Mouse (Mus musculus): Measurements from ENCODE around the gene Aqp1.

The Aqp1 gene

GRCm38 (mm10) chr6:55335989-55336514 lies at the start of gene Aqp1:
TSS of gene Aqp1 (plus strand) at chr6:55336432.
- no peak for DNase-seq (ENCODE audit: low read depth, low spot score)

DNA sequence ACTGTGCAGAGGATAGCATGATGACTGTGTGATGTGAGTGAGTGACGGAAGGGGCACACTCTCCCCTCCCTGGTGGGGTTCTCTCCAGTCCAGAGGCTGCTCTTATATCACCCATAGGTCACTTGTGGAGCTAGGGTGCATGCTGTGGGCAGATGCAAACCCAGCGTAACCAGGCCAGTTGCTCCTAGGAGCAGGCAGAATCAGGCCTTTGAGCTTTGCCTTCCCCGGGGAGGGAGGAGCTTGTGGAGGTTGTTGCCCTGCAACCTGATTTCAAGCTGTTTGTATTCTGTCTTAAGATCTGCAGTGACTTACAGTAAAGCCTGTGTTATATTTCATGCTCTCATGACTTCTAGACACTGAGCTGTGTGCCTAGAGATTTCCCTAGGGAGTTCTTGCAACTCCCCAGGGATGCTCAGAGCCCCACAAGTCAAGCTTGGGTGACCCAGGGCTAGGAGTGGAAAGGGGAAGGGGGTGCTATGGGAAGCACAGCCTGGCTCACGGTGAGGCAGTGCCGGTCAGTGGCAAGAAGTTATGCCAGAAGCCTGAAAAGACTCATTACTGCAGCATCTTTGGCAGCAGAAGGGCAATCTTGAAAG lies 48.1 kb upstream of the Aqp1 start:
- DNase-seq (ENCODE audit: low read depth, low spot score), result no peak

DNA sequence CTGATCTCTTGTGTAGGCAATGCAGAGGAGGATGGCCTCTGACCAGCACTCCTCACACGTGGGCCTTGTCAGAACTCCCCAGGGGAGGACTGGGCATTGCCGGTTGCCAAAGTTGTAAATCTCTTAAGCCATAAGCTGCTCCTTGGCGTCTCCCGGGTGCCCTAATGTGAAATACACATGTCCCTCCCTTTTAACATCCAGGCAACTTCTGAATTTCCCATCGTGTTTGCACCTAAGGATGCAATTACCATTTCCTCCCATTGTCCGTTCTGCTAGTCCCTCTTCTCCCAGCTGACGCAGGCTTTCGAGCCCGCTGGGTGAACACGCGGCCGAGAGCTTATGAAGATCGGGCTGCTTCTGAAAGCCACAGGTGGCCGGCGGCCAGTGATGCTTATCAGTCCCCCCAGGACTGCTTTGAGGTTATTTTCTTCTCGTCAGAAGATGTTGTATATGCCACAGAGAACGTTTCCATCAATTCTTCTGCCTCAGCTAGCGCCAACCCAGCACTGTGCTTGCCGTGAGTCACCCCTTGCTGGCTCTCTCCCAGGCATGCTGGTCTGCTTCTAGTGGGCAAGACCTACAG lies 41.6 kb upstream of the Aqp1 start:
- DNase-seq (ENCODE audit: low read depth, low spot score), result no peak

DNA sequence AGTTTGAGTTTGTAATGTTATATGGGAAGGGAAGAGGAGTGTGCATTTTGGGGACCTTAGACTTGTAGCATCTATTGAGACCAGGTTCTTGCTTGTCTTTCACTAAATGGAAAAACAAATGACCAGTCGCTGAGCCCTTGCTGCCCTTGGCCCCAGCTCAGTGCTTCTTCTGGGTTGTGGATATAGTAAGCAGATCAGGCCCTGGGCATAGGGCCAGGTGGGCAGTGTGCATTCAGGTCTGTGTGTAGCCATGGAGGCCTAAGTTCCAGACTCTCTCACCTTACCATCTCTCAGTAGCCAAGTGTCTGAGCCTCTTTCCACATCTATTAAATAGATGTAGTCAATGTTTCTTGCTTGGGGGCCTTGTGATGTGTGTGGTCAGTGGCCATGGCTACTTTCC lies 40.9 kb upstream of the Aqp1 start:
- no peak for DNase-seq (ENCODE audit: low read depth, low spot score)

- DNase-seq (ENCODE audit: low read depth, low spot score), result no peak
Measured at GRCm38 (mm10) chr6:55299482-55299881, 36.8 kb upstream of the Aqp1 start.

GRCm38 (mm10) chr6:55299917-55300316 lies 36.3 kb upstream of the Aqp1 start:
- no peak for DNase-seq (ENCODE audit: low read depth, low spot score)

- no peak for DNase-seq (ENCODE audit: low read depth, low spot score)
Measured at GRCm38 (mm10) chr6:55300704-55301103, 35.5 kb upstream of the Aqp1 start.

DNA sequence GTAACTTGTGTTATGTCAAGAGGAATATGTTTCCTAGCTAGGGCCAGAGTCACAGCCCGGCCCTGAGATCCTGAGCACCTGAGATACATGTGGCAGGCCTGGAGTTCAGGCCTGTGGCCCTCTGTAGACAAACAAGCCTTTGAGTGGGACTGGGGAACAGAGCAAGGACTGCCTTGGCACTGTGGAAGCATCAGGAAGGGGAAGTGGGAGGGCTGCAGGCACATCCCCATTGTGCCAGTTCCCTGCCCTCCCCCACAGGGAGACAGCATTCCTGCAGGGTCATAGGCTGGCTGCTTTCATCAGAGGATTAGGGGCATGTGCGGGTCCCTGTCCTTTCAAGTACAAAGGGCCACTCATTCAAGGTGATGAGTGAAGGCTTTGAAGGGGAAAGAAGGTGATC lies 26.1 kb upstream of the Aqp1 start:
- no peak for DNase-seq (ENCODE audit: low read depth, low spot score)

DNA sequence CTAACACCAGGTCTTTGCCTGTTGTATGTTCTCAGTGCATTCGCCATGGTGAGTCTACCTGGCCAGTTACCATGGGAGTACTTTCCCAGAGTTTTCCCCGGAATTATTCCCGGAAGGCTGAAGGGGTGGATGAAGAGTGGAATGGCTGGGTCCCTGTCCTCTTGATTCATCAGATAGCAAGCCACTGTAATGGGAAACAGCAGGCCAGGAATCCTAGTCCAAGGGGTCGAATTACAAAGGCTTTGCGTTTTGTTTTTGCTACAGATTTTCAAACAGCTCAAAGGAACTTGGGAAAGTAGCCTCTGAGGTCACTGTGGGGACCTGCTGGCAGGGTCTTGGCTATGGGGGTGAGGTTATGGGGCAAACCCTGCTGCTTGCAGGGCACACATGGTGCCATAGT lies 24.3 kb upstream of the Aqp1 start:
- DNase-seq (ENCODE audit: low read depth, low spot score), result no peak

DNA sequence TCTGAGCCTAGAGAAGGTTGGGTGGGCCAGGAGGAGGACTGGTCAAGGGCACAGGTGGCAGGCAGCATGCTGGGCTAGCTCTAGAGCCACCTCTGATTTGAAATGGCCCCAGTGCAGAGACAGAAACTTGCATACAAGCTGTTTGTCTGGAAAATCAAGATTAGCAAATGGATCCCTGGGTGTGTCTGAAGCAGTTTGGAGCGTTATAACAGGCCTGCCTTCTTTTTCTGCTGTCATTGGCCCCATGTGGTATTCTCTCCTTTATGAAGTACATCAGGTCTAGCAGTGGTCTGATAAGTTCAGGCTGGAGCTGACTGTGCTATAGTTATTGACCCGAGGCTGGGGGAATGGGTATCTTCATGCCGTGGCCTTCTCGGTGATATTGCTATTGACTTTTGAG lies 22.3 kb upstream of the Aqp1 start:
- DNase-seq (ENCODE audit: low read depth, low spot score), result no peak

DNA sequence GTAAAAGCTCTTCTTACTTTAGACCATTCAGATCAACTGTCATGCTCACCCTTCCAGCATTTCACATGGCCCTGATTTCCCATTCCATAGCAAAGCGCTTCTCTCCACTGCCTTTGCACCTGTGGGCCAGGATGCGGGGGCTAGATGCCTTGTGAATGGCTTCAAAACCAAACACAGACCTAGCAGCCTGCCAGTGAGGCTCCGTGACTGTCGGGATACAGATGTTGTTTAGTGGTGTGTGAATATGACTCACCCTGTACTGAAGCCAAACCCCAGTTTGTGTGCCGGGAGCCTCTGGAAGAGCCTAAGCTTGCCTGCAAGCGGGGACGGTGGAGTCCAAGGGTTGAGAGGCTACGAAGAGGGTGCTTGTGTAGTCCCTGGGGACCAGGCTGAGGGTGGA lies 21.6 kb upstream of the Aqp1 start:
- DNase-seq (ENCODE audit: low read depth, low spot score), result no peak

- no peak for DNase-seq (ENCODE audit: low read depth, low spot score)
Measured at GRCm38 (mm10) chr6:55318597-55318996, 17.6 kb upstream of the Aqp1 start.

GRCm38 (mm10) chr6:55319585-55320551 lies 16.4 kb upstream of the Aqp1 start:
- DNase-seq (ENCODE audit: low read depth, low spot score), result no peak

DNA sequence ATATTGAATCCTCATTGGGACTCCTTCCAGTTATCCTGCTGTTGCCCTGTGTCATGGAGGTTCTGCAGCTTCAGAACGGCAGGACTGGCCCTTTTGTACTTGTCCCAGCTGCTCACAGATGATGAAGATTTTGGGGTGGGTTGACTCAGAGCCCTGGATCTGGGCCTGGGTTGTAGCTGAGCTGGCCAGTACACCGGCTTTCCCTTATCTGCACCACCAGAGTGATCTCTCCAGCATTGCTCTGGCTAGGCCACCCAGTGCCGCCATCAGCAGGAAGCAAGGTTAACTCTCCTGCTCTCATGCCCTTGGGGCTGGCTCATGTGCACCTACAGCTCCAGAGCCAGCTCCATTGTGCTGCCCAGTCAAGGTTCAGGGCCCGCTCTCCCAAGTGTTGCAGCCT lies 15.3 kb upstream of the Aqp1 start:
- no peak for DNase-seq (ENCODE audit: low read depth, low spot score)

DNA sequence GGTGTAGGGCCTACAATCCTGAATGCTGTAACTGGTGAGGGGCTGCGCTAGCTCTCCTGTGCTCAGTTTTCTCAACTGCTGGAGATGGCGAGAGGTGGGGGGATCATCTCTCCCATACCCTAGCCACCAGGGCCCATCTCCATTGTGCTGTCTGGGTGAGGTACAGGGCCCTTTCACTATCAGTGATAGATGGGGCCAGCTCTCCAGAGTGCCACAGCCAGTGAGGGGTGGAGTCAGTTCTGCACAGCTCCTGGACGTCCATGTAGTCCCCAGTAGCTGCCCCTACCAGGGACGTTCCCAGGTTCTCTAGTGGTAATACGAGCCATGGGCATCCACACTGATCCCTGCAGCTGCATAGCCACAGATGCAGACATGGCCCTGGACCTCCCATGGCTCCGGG lies 14.7 kb upstream of the Aqp1 start:
- DNase-seq (ENCODE audit: low read depth, low spot score), result no peak

DNA sequence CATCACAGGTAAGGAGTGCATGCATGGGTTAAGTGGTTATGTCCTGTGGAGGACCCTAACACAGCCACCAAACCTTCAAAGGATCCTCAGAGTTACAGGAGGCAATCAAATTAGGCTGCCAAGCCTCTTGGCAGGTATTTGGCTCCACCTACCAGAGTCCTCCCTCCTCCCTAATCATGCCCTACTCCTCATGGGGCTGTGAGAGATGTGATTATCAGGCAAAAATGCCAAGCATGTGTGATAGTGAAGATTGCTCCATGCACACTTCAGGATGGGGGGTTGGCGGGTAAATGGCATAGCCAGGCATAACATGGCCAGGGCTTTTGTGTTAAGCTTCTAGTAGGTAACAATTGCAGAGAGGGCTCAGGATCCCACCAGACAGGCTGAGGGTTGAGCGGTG lies 13.3 kb upstream of the Aqp1 start:
- no peak for DNase-seq (ENCODE audit: low read depth, low spot score)

DNA sequence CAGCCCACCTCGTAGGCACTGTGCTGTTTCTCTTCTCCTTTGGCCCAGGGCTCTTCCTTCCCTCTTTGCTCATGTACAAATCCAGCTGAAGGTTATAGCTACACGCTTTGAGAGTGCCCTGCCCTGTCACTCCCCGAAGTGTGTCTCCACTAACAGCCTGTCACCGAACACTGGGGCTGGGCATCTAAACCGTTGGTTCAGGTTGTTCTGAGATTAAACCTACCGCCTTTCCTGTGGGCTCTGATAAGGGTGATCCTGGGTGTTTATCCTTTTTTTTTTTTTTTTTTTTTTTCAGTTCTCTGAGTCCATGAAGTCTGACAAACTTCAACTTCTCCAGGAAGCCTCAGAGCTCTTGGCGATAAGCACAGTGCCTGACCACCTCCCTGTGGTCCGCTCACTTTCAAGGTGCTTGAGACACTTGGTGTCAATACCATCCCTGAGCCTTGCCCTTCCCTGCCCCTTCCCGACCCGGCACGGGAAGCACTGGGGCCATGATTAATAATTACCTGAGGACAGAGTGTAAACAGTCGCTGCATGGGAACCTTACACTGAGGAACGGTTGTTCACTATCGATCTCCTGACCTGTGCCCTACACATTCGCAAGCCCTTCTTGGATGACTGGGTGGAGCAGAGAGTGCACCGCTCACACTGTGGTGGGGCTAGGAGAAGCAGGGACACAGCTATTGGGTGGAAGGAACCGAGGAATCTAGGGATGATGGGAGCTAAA lies 12.2 kb upstream of the Aqp1 start:
- DNase-seq (ENCODE audit: low read depth, low spot score), result no peak

DNA sequence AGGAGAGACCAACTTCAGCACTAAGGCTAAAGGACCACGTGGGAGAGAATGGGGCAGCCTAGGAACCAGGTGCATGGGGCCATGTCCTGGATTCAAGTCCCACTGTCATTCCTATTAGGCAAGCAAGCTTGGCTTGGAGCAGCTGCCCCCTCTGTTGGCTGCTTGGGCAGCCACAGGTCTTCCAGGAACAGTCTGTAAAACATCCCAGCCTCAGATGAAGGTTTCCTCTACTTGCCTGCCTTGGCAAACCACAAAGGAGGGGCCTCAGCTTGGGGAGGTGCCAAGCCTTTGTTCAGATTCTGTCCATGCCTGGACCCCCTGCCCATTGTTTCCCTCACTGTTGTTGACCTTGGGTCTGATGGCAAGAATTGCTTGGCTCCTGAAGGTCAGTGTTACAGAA lies 11.4 kb upstream of the Aqp1 start:
- DNase-seq (ENCODE audit: low read depth, low spot score), result no peak

DNA sequence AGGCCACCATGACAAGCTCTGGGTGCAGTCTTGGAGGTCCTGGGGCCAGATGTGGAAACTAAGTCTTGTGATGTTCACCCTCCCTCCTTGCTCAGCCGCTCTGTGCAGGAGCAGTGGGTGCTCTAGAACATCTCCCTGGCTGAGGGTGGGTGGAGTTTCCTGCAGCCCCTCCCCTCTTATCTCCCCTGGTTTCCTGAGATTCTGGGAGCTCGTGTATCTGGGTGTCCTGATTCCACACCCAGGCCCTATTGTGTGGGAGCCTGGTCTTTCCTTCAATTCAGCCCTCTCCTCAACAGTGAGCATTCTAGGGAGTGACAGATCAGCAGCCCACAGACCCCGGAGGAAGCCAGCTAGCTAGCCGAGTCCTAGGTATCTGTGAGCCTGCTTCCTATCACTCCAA lies 9.9 kb upstream of the Aqp1 start:
- DNase-seq (ENCODE audit: low read depth, low spot score), result no peak

DNA sequence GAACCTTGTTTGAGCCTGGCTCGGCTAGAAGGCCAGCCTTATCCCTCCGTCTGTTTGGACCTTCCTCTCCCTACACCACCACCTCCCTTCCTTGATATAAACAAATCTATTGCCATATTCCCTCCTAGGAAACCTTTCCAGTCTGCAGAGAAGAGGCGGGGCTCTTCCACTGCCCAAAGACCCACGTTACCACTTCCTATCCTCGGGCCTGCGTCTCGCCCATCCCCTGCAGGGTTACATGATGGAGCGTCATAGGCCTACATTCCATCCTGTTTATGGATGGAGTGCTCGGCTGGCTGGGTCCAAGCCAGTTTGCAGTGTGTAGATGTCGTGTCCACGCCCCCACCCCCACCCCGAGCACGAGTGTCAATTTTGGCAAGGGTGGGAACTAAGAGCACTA lies 8.9 kb upstream of the Aqp1 start:
- no peak for DNase-seq (ENCODE audit: low read depth, low spot score)

DNA sequence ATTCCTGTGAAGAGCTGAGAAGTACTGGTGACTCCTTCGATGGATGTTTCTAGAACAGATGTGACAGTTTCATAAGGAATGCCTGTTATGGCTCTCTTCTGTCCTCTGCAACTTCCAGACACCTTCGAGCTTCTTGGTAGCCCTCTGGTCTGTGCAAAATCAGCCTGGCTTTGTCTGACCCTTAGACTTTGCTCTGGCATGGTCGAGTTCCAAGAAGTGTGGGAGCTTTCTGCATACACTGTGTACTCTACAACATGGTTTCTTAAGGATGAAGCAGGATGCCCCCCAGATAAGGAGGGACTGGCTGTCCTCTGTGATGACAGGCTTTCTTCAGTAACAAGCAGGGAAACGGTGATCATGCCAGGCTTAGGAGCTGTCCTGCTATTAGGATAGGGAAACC lies 8.1 kb upstream of the Aqp1 start:
- no peak for DNase-seq (ENCODE audit: low read depth, low spot score)

DNA sequence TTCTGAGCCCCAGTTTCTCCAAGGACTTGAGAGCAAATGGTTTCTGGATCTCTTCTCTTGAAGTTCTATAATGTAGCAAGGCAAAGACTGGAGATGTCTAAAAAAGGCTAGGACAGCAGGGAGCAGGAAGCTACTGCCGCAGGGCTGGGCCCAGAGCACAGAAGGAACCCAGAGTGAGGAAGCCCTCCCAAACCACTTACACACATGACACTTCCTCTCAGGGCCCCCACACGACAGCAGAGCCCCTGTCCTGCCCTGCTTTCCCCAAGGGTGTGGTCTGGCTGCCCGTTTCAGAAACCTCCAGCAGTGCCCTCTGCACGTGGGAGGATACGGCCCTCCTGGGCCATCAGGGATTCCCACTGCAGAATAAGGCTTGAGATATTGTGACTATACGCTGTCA lies 4.9 kb upstream of the Aqp1 start:
- DNase-seq (ENCODE audit: low read depth, low spot score), result no peak

Measured in R1 (cell line).